Mouse (Mus musculus): Measurements from ENCODE around the gene Aacs. TPM values are rescaled to one million over a fixed set of nuclear protein-coding genes. Genes with fewer than 3 reads are reported as not detected.

The Aacs gene
- polyA plus RNA-seq, 1 experiment: 37.6 TPM

- WGBS: 81% methylated on average over 5 of the region's 5 CpGs
- Histone ChIP-seq H3K36me3 (ENCODE audit: control insufficient read depth, insufficient read depth, low read length) (peaks cover 40% of the 10 kb centered on the region), H3K27ac (ENCODE audit: insufficient read depth, low read depth, low read length) (no peak overlapping the region), H3K27me3 (ENCODE audit: control insufficient read depth, insufficient read depth, low read length) (no peaks in the 10 kb centered on the region), H3K4me3 (ENCODE audit: low read depth, low read length) (no peak overlapping the region), H3K4me1 (ENCODE audit: control insufficient read depth, insufficient read depth, insufficient read length, low read length) (peaks cover 3% of the 10 kb centered on the region; the same call in 1 of the 2 replicates)
- TF ChIP-seq POLR2A (IDR thresholded peaks at IDR 0.05; ENCODE audit: low read depth, low read length) (no peak), CTCF (IDR thresholded peaks at IDR 0.05; ENCODE audit: extremely low read depth, insufficient read length, insufficient replicate concordance, low read depth, low read length) (peak; percentile 50; the same call in 1 of the 2 replicates)
These were observed 43.0 kb downstream of the Aacs start for GRCm38 (mm10) chr5:125518640-125519039.

GRCm38 (mm10) chr5:125520930-125521590, 45.4 kb downstream of the Aacs start:
- WGBS: 20% methylated on average over 15 of the region's 15 CpGs

GRCm38 (mm10) chr5:125523361-125523760, 47.7 kb downstream of the Aacs start:
- Histone ChIP-seq H3K27me3 (ENCODE audit: control insufficient read depth, insufficient read depth, low read length) (no peaks in the 10 kb centered on the region), H3K4me1 (ENCODE audit: control insufficient read depth, insufficient read depth, insufficient read length, low read length) (peaks cover 3% of the 10 kb centered on the region; the same call in 1 of the 2 replicates), H3K27ac (ENCODE audit: insufficient read depth, low read depth, low read length) (no peak overlapping the region), H3K4me3 (ENCODE audit: low read depth, low read length) (no peak overlapping the region), H3K36me3 (ENCODE audit: control insufficient read depth, insufficient read depth, low read length) (no peaks in the 10 kb centered on the region; the same call in 1 of the 2 replicates)
- TF ChIP-seq CTCF (IDR thresholded peaks at IDR 0.05; ENCODE audit: extremely low read depth, insufficient read length, insufficient replicate concordance, low read depth, low read length) (no peak), POLR2A (IDR thresholded peaks at IDR 0.05; ENCODE audit: low read depth, low read length) (no peak)
- WGBS: 70% methylated on average over 2 of the region's 2 CpGs

More at GRCm38 (mm10) chr5:125520930-125521590, 45.4 kb downstream of the Aacs start:
- no peak overlapping the region for H3K27ac ChIP-seq (ENCODE audit: insufficient read depth, low read depth, low read length)
- TF ChIP-seq CTCF (IDR thresholded peaks at IDR 0.05; ENCODE audit: extremely low read depth, insufficient read length, insufficient replicate concordance, low read depth, low read length): no peak
- no peak for TF ChIP-seq POLR2A (IDR thresholded peaks at IDR 0.05; ENCODE audit: low read depth, low read length)
- H3K36me3 ChIP-seq (ENCODE audit: control insufficient read depth, insufficient read depth, low read length): peaks cover 16% of the 10 kb centered on the region
- H3K4me3 ChIP-seq (ENCODE audit: low read depth, low read length): peak overlapping the region; percentile 29; the same call in 1 of the 2 replicates
- peaks cover 3% of the 10 kb centered on the region; the same call in 1 of the 2 replicates for H3K4me1 ChIP-seq (ENCODE audit: control insufficient read depth, insufficient read depth, insufficient read length, low read length)
- no peaks in the 10 kb centered on the region for H3K27me3 ChIP-seq (ENCODE audit: control insufficient read depth, insufficient read depth, low read length)

GRCm38 (mm10) chr5:125525516-125525915, 49.9 kb downstream of the Aacs start:
- 54% methylated on average over 5 of the region's 5 CpGs for WGBS
- Histone ChIP-seq H3K27ac (ENCODE audit: insufficient read depth, low read depth, low read length) (no peak overlapping the region), H3K4me3 (ENCODE audit: low read depth, low read length) (no peak overlapping the region), H3K36me3 (ENCODE audit: control insufficient read depth, insufficient read depth, low read length) (no peaks in the 10 kb centered on the region; the same call in 1 of the 2 replicates), H3K27me3 (ENCODE audit: control insufficient read depth, insufficient read depth, low read length) (0 out of 2 replicates have a peak, but pooled peaks cover 2% of the 10 kb centered on the region), H3K4me1 (ENCODE audit: control insufficient read depth, insufficient read depth, insufficient read length, low read length) (peaks cover 3% of the 10 kb centered on the region; the same call in 1 of the 2 replicates)
- no peak for TF ChIP-seq POLR2A (IDR thresholded peaks at IDR 0.05; ENCODE audit: low read depth, low read length)
- TF ChIP-seq CTCF (IDR thresholded peaks at IDR 0.05; ENCODE audit: extremely low read depth, insufficient read length, insufficient replicate concordance, low read depth, low read length): peak; percentile 30; the same call in 1 of the 2 replicates

- Histone ChIP-seq H3K4me1 (ENCODE audit: control insufficient read depth, insufficient read depth, insufficient read length, low read length) (peaks cover under 1% of the 10 kb centered on the region; the same call in 1 of the 2 replicates), H3K36me3 (ENCODE audit: control insufficient read depth, insufficient read depth, low read length) (no peaks in the 10 kb centered on the region; the same call in 1 of the 2 replicates), H3K27me3 (ENCODE audit: control insufficient read depth, insufficient read depth, low read length) (peaks cover 2% of the 10 kb centered on the region; the same call in 1 of the 2 replicates), H3K27ac (ENCODE audit: insufficient read depth, low read depth, low read length) (no peak overlapping the region), H3K4me3 (ENCODE audit: low read depth, low read length) (no peak overlapping the region)
- TF ChIP-seq POLR2A (IDR thresholded peaks at IDR 0.05; ENCODE audit: low read depth, low read length) (no peak), CTCF (IDR thresholded peaks at IDR 0.05; ENCODE audit: extremely low read depth, insufficient read length, insufficient replicate concordance, low read depth, low read length) (peak; percentile 49; the same call in 1 of the 2 replicates)
- WGBS: 77% methylated on average over 4 of the region's 4 CpGs
These were observed 50.9 kb downstream of the Aacs start for GRCm38 (mm10) chr5:125526464-125526863.

- Histone ChIP-seq H3K27ac (ENCODE audit: insufficient read depth, low read depth, low read length) (no peak overlapping the region), H3K36me3 (ENCODE audit: control insufficient read depth, insufficient read depth, low read length) (no peaks in the 10 kb centered on the region), H3K4me1 (ENCODE audit: control insufficient read depth, insufficient read depth, insufficient read length, low read length) (no peaks in the 10 kb centered on the region), H3K4me3 (ENCODE audit: low read depth, low read length) (no peak overlapping the region), H3K27me3 (ENCODE audit: control insufficient read depth, insufficient read depth, low read length) (peaks cover 26% of the 10 kb centered on the region)
- peak; percentile 76; the same call in 1 of the 2 replicates for TF ChIP-seq CTCF (IDR thresholded peaks at IDR 0.05; ENCODE audit: extremely low read depth, insufficient read length, insufficient replicate concordance, low read depth, low read length)
- no peak for TF ChIP-seq POLR2A (IDR thresholded peaks at IDR 0.05; ENCODE audit: low read depth, low read length)
- 5% methylated on average over 5 of the region's 5 CpGs for WGBS
These were observed 53.5 kb downstream of the Aacs start for GRCm38 (mm10) chr5:125529109-125529508.

- no peak within 1 kb of the TSS for H3K27ac ChIP-seq (ENCODE audit: insufficient read depth, low read depth, low read length)
- no peaks in the 10 kb centered on the region for H3K4me1 ChIP-seq (ENCODE audit: control insufficient read depth, insufficient read depth, insufficient read length, low read length)
- WGBS: 3% methylated on average over 25 of the region's 25 CpGs
- H3K36me3 ChIP-seq (ENCODE audit: control insufficient read depth, insufficient read depth, low read length): no peaks in the 10 kb centered on the region
- peak within 1 kb of the TSS; percentile 12 for H3K4me3 ChIP-seq (ENCODE audit: low read depth, low read length)
- TF ChIP-seq POLR2A (IDR thresholded peaks at IDR 0.05; ENCODE audit: low read depth, low read length) (no peak), CTCF (IDR thresholded peaks at IDR 0.05; ENCODE audit: extremely low read depth, insufficient read length, insufficient replicate concordance, low read depth, low read length) (no peak)
- H3K27me3 ChIP-seq (ENCODE audit: control insufficient read depth, insufficient read depth, low read length): peaks cover 37% of the 10 kb centered on the region
These were observed 56.0 kb downstream of the Aacs start, which contains the start of gene Tmem132b for GRCm38 (mm10) chr5:125531634-125532033. Gene Tmem132b, plus strand, starts transcription at chr5:125531774.
